Mouse (Mus musculus): ENCODE measurements around the gene Elfn2. TPM values are rescaled to one million over a fixed set of nuclear protein-coding genes. Genes with fewer than 3 reads are reported as not detected.
A peak's percentile ranks its signal among the peaks of the same experiment; 100 is the strongest.

Elfn2 gene
- polyA plus RNA-seq, 1 experiment = not detected

DNA sequence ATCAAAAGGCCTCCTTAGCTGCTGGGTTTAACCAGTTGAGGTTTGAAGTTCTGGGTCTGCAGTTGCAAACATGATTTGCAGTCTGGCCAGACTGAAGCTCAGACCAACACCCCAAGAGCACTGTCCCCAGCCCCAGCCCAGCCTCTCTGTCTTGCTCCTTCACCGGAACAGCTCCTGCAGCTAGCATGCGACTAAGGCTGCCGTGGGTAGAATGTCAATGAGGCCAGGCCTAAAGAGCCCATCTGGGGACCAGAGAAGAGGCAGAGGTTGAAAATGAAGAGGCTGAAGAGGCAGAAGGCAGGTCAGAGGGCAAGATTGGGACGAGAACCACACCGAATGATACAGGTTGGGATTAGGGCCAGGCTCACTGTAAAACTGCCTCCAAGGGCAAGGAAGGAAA, 85.2 kb downstream of the Elfn2 start:
- Histone ChIP-seq H3K4me3 (ENCODE audit: insufficient read depth, low read length) (no peak overlapping the region), H3K4me1 (ENCODE audit: control insufficient read depth, insufficient read depth, low read length) (peaks cover 11% of the 10 kb centered on the region; the same call in 1 of the 2 replicates), H3K27ac (ENCODE audit: insufficient read depth, low read length) (no peak overlapping the region)
- TF ChIP-seq CTCF (IDR thresholded peaks at IDR 0.05; ENCODE audit: borderline replicate concordance, insufficient read depth, low read length) (no peak), POLR2A (IDR thresholded peaks at IDR 0.05; ENCODE audit: low read depth, low read length) (no peak)

DNA sequence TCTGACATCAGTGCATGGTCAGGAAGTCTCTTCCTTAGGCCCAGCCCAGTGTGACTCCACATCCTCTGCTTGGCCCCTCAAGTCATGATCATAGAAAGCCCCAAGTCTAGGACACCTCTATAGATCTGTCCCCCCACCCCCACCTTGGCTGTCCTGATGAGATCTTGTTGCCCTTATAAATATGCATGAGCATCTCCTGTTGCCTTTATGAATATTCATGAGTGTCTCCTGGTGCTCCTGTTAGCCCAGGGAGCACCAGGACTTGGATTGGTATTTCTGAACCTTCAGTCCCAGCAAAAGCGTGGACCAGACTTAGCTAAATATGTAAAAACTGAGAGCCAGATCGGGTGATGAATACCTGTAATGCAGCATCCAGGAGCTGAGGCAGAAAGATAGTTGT, 86.2 kb downstream of the Elfn2 start:
- Histone ChIP-seq H3K4me1 (ENCODE audit: control insufficient read depth, insufficient read depth, low read length) (peaks cover 11% of the 10 kb centered on the region; the same call in 1 of the 2 replicates), H3K4me3 (ENCODE audit: insufficient read depth, low read length) (no peak overlapping the region), H3K27ac (ENCODE audit: insufficient read depth, low read length) (no peak overlapping the region)
- TF ChIP-seq POLR2A (IDR thresholded peaks at IDR 0.05; ENCODE audit: low read depth, low read length) (no peak), CTCF (IDR thresholded peaks at IDR 0.05; ENCODE audit: borderline replicate concordance, insufficient read depth, low read length) (no peak)

DNA sequence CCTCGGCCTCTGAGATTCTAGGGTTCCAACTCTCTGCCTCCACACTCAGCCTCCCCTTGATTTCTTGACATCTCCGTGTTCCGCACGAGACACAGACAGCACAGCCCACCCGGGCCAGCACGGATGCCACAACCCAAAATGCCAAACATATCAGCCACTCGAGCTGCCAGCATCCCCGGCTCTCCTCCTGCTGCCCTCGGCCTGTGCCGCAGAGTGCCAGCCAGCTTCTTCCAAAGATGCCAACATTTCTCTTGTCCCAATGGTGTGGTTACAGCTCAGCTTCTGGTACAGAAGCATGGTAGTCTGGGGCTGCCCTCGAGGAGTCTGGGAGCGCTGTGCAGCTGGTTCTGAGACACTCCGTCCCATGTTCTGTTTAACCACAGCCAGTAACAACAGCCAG, 92.3 kb downstream of the Elfn2 start:
- Histone ChIP-seq H3K27ac (ENCODE audit: insufficient read depth, low read length) (no peak overlapping the region), H3K4me3 (ENCODE audit: insufficient read depth, low read length) (no peak overlapping the region), H3K4me1 (ENCODE audit: control insufficient read depth, insufficient read depth, low read length) (peaks cover 3% of the 10 kb centered on the region; the same call in 1 of the 2 replicates)
- TF ChIP-seq POLR2A (IDR thresholded peaks at IDR 0.05; ENCODE audit: low read depth, low read length) (no peak), CTCF (IDR thresholded peaks at IDR 0.05; ENCODE audit: borderline replicate concordance, insufficient read depth, low read length) (no peak)

DNA sequence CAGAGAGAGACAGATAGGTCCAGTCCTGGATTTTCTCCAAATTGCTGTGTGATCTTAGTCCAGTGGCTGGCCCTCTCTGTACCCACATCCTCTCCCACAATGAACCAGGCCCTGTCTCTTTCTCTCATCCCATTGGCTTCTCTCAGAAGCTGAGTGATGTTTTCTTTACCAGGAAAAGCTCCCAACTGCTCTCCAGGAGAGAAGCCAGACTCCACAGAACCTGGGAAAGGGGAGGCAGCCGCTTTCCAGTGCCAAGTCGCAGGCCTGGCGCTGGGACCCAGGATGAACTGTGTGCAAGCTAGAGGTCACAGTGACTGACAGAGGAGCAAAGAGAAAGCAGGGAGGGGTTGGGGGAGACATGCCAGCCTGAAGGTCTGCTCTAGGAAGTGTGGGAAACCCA, 93.6 kb downstream of the Elfn2 start:
- peak overlapping the region; percentile 4; the same call in 1 of the 2 replicates for H3K27ac ChIP-seq (ENCODE audit: insufficient read depth, low read length)

DNA sequence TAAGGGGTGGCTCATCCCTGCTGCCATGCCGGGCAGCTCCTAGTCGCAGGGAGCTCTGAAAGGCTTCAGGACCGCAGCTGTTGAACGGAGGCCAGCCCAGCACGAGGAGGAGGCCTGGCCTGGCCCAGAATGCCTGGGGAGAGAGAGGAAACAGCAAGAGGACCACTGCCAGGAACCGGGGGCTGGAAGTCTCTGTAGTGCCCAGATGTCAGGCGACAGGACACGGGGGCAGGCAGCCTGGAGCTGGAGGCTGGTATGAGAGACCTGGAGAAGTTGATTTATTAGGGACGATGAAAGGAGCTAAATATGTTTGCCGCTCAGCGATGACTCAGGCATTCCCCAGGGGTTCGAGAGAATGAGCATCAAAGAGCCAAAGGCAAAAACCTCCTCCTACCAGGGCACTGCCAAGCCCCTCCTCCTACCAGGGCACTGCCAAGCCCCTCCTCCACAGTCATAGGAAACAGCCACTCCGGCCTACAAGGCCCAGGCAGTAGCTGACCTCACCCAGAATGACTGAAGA, 94.1 kb downstream of the Elfn2 start:
- no peak overlapping the region for H3K4me3 ChIP-seq (ENCODE audit: insufficient read depth, low read length)
- peaks cover 3% of the 10 kb centered on the region; the same call in 1 of the 2 replicates for H3K4me1 ChIP-seq (ENCODE audit: control insufficient read depth, insufficient read depth, low read length)
- TF ChIP-seq POLR2A (IDR thresholded peaks at IDR 0.05; ENCODE audit: low read depth, low read length) (no peak), CTCF (IDR thresholded peaks at IDR 0.05; ENCODE audit: borderline replicate concordance, insufficient read depth, low read length) (no peak)
- H3K27ac ChIP-seq (ENCODE audit: insufficient read depth, low read length) = peak overlapping the region; percentile 4; the same call in 1 of the 2 replicates

More for the DNA sequence above, 93.6 kb downstream of the Elfn2 start:
- Histone ChIP-seq H3K4me1 (ENCODE audit: control insufficient read depth, insufficient read depth, low read length) (peaks cover 3% of the 10 kb centered on the region; the same call in 1 of the 2 replicates), H3K4me3 (ENCODE audit: insufficient read depth, low read length) (no peak overlapping the region)
- no peak for TF ChIP-seq CTCF (IDR thresholded peaks at IDR 0.05; ENCODE audit: borderline replicate concordance, insufficient read depth, low read length)
- no peak for TF ChIP-seq POLR2A (IDR thresholded peaks at IDR 0.05; ENCODE audit: low read depth, low read length)

- H3K4me3 ChIP-seq (ENCODE audit: insufficient read depth, low read length) = no peak overlapping the region
- H3K27ac ChIP-seq (ENCODE audit: insufficient read depth, low read length) = no peak overlapping the region
- peaks cover 3% of the 10 kb centered on the region; the same call in 1 of the 2 replicates for H3K4me1 ChIP-seq (ENCODE audit: control insufficient read depth, insufficient read depth, low read length)
- TF ChIP-seq CTCF (IDR thresholded peaks at IDR 0.05; ENCODE audit: borderline replicate concordance, insufficient read depth, low read length) = peak; percentile 89
- TF ChIP-seq POLR2A (IDR thresholded peaks at IDR 0.05; ENCODE audit: low read depth, low read length) = no peak
Observed at GRCm38 (mm10) chr15:78623426-78623825, 95.1 kb downstream of the Elfn2 start.

Other genes starting within 250 kb of the Elfn2 start
- gene Il2rb, start 223.5 kb downstream of the Elfn2 start, polyA plus RNA-seq (2011; ENCODE audit: insufficient read length, low read depth, missing spikeins) = 0.25 TPM in 1 of 2 replicates, not detected in the other
- 43.5 and 77.1 TPM in 2 replicates for gene C1qtnf6, start 187.4 kb downstream of the Elfn2 start, polyA plus RNA-seq (2011; ENCODE audit: insufficient read length, low read depth, missing spikeins)
- gene Sstr3, start 174.1 kb downstream of the Elfn2 start, polyA plus RNA-seq (2011; ENCODE audit: insufficient read length, low read depth, missing spikeins) = not detected in 2 replicates
- gene Rac2, start 146.0 kb downstream of the Elfn2 start, polyA plus RNA-seq (2011; ENCODE audit: insufficient read length, low read depth, missing spikeins) = 0.37 and 2.2 TPM in 2 replicates
- gene Cyth4, start 121.7 kb downstream of the Elfn2 start, polyA plus RNA-seq (2011; ENCODE audit: insufficient read length, low read depth, missing spikeins) = 0.20 and 1.3 TPM in 2 replicates
- not detected in 2 replicates for gene Mfng, start 54.7 kb upstream of the Elfn2 start, polyA plus RNA-seq (2011; ENCODE audit: insufficient read length, low read depth, missing spikeins)
- gene Card10, start 84.3 kb upstream of the Elfn2 start, polyA plus RNA-seq (2011; ENCODE audit: insufficient read length, low read depth, missing spikeins) = 5.9 and 6.4 TPM in 2 replicates
- 26.1 and 30.9 TPM in 2 replicates for gene Cdc42ep1, start 123.9 kb upstream of the Elfn2 start, polyA plus RNA-seq (2011; ENCODE audit: insufficient read length, low read depth, missing spikeins)
- gene Lgals2, start 136.8 kb upstream of the Elfn2 start, polyA plus RNA-seq (2011; ENCODE audit: insufficient read length, low read depth, missing spikeins) = not detected in 2 replicates
- gene Gga1, start 158.4 kb upstream of the Elfn2 start, polyA plus RNA-seq (2011; ENCODE audit: insufficient read length, low read depth, missing spikeins) = 33.1 and 33.2 TPM in 2 replicates
- 0.61 TPM in 1 of 2 replicates, not detected in the other for gene Gm49510, start 180.9 kb upstream of the Elfn2 start, polyA plus RNA-seq (2011; ENCODE audit: insufficient read length, low read depth, missing spikeins)
- 44.1 and 47.8 TPM in 2 replicates for gene Sh3bp1, start 181.0 kb upstream of the Elfn2 start, polyA plus RNA-seq (2011; ENCODE audit: insufficient read length, low read depth, missing spikeins)
- 3.0 and 4.2 TPM in 2 replicates for gene Pdxp, start 195.1 kb upstream of the Elfn2 start, polyA plus RNA-seq (2011; ENCODE audit: insufficient read length, low read depth, missing spikeins)
- gene Lgals1, start 208.0 kb upstream of the Elfn2 start, polyA plus RNA-seq (2011; ENCODE audit: insufficient read length, low read depth, missing spikeins) = 4,027 and 4,662 TPM in 2 replicates
- gene Nol12, start 216.2 kb upstream of the Elfn2 start, polyA plus RNA-seq (2011; ENCODE audit: insufficient read length, low read depth, missing spikeins) = 46.6 and 55.4 TPM in 2 replicates
- 34.2 and 45.6 TPM in 2 replicates for gene Triobp, start 229.0 kb upstream of the Elfn2 start, polyA plus RNA-seq (2011; ENCODE audit: insufficient read length, low read depth, missing spikeins)

All from embryonic fibroblast, embryonic 13.5 days (primary cell).